Mouse (Mus musculus): ENCODE results near the gene Gm20388. TPM values are rescaled to one million over a fixed set of nuclear protein-coding genes. Genes with fewer than 3 reads are reported as not detected.
"Not testable (repeated sequence)": the region's sequence is repeated elsewhere in the genome, so short reads cannot be mapped to it uniquely, and the experiment has no call there.

Gm20388 gene
- polyA plus RNA-seq, 1 experiment from 2014 or later = 3.6 TPM

- H3K9me3 ChIP-seq = no peaks in the 10 kb centered on the region
- no peak overlapping the region for H3K27ac ChIP-seq (replicated peaks)
- no peaks in the 10 kb centered on the region for H3K27me3 ChIP-seq (replicated peaks; ENCODE audit: low read depth, poor library complexity, severe bottlenecking)
- no peaks in the 10 kb centered on the region for H3K4me1 ChIP-seq
- H3K36me3 ChIP-seq (replicated peaks) = peaks cover 41% of the 10 kb centered on the region
- no peak overlapping the region for H3K4me3 ChIP-seq
- WGBS = 88% methylated on average over 8 of the region's 8 CpGs
- DNase-seq (ENCODE audit: low spot score) = no peak
These were observed 4081.9 kb downstream of the Gm20388 start for GRCm38 (mm10) chr8:123992587-123992986.

- Histone ChIP-seq H3K4me3 (no peak overlapping the region), H3K27me3 (replicated peaks; ENCODE audit: low read depth, poor library complexity, severe bottlenecking) (no peaks in the 10 kb centered on the region), H3K9me3 (no peaks in the 10 kb centered on the region), H3K27ac (replicated peaks) (no peak overlapping the region), H3K36me3 (replicated peaks) (peaks cover 51% of the 10 kb centered on the region), H3K4me1 (no peaks in the 10 kb centered on the region)
- WGBS = 85% methylated on average over 5 of the region's 5 CpGs
- no peak for DNase-seq (ENCODE audit: low spot score)
These were observed 4083.0 kb downstream of the Gm20388 start for GRCm38 (mm10) chr8:123993597-123993996.

GRCm38 (mm10) chr8:123993997-123994396 lies 4083.4 kb downstream of the Gm20388 start:
- H3K9me3 ChIP-seq = no peaks in the 10 kb centered on the region
- peaks cover 55% of the 10 kb centered on the region for H3K36me3 ChIP-seq (replicated peaks)
- H3K27ac ChIP-seq (replicated peaks) = no peak overlapping the region
- no peaks in the 10 kb centered on the region for H3K4me1 ChIP-seq
- no peaks in the 10 kb centered on the region for H3K27me3 ChIP-seq (replicated peaks; ENCODE audit: low read depth, poor library complexity, severe bottlenecking)
- WGBS = 85% methylated on average over 3 of the region's 3 CpGs
- DNase-seq (ENCODE audit: low spot score) = no peak
- no peak overlapping the region for H3K4me3 ChIP-seq

- 90% methylated on average over 2 of the region's 2 CpGs for WGBS
- Histone ChIP-seq H3K27ac (replicated peaks) (no peak overlapping the region), H3K27me3 (replicated peaks; ENCODE audit: low read depth, poor library complexity, severe bottlenecking) (no peaks in the 10 kb centered on the region), H3K4me1 (no peaks in the 10 kb centered on the region), H3K9me3 (no peaks in the 10 kb centered on the region), H3K4me3 (no peak overlapping the region), H3K36me3 (replicated peaks) (peaks cover 96% of the 10 kb centered on the region)
- no peak for DNase-seq (ENCODE audit: low spot score)
These were observed 4088.9 kb downstream of the Gm20388 start for GRCm38 (mm10) chr8:123999568-123999967.

- no peak overlapping the region for H3K4me3 ChIP-seq
- H3K27ac ChIP-seq (replicated peaks) = no peak overlapping the region
- H3K4me1 ChIP-seq = no peaks in the 10 kb centered on the region
- peaks cover 99% of the 10 kb centered on the region for H3K36me3 ChIP-seq (replicated peaks)
- WGBS = 94% methylated on average over 10 of the region's 10 CpGs
- no peak for DNase-seq (ENCODE audit: low spot score)
- no peaks in the 10 kb centered on the region for H3K9me3 ChIP-seq
- H3K27me3 ChIP-seq (replicated peaks; ENCODE audit: low read depth, poor library complexity, severe bottlenecking) = no peaks in the 10 kb centered on the region
These were observed 4092.0 kb downstream of the Gm20388 start for GRCm38 (mm10) chr8:124002546-124003108.

- DNase-seq (ENCODE audit: low spot score) = no peak
- Histone ChIP-seq H3K27ac (replicated peaks) (no peak overlapping the region), H3K27me3 (replicated peaks; ENCODE audit: low read depth, poor library complexity, severe bottlenecking) (no peaks in the 10 kb centered on the region), H3K4me3 (no peak overlapping the region), H3K4me1 (no peaks in the 10 kb centered on the region), H3K36me3 (replicated peaks) (peaks cover 82% of the 10 kb centered on the region), H3K9me3 (no peaks in the 10 kb centered on the region)
- WGBS = 92% methylated on average over 6 of the region's 6 CpGs
These were observed 4097.2 kb downstream of the Gm20388 start for GRCm38 (mm10) chr8:124007829-124008228.

GRCm38 (mm10) chr8:124011580-124011979 lies 4100.9 kb downstream of the Gm20388 start:
- no peak for DNase-seq (ENCODE audit: low spot score)
- Histone ChIP-seq H3K27ac (replicated peaks) (no peak overlapping the region), H3K4me1 (no peaks in the 10 kb centered on the region), H3K4me3 (no peak overlapping the region), H3K27me3 (replicated peaks; ENCODE audit: low read depth, poor library complexity, severe bottlenecking) (no peaks in the 10 kb centered on the region), H3K36me3 (replicated peaks) (peaks cover 45% of the 10 kb centered on the region), H3K9me3 (no peaks in the 10 kb centered on the region)
- 91% methylated on average over 3 of the region's 3 CpGs for WGBS

GRCm38 (mm10) chr8:124011989-124012586 lies 4101.4 kb downstream of the Gm20388 start:
- Histone ChIP-seq H3K4me1 (no peaks in the 10 kb centered on the region), H3K9me3 (no peaks in the 10 kb centered on the region), H3K36me3 (replicated peaks) (peaks cover 40% of the 10 kb centered on the region), H3K27me3 (replicated peaks; ENCODE audit: low read depth, poor library complexity, severe bottlenecking) (no peaks in the 10 kb centered on the region), H3K27ac (replicated peaks) (no peak overlapping the region), H3K4me3 (no peak overlapping the region)
- 96% methylated on average over 3 of the region's 3 CpGs for WGBS
- no peak for DNase-seq (ENCODE audit: low spot score)

GRCm38 (mm10) chr8:124014299-124014698 lies 4103.7 kb downstream of the Gm20388 start:
- not testable (repeated sequence) for H3K27me3 ChIP-seq (replicated peaks; ENCODE audit: low read depth, poor library complexity, severe bottlenecking); H3K4me3 ChIP-seq; H3K9me3 ChIP-seq; H3K4me1 ChIP-seq; DNase-seq (ENCODE audit: low spot score); H3K27ac ChIP-seq (replicated peaks)
- peaks cover 17% of the 10 kb centered on the region for H3K36me3 ChIP-seq (replicated peaks)
- 93% methylated on average over 7 of the region's 7 CpGs for WGBS

GRCm38 (mm10) chr8:124014751-124015150 lies 4104.1 kb downstream of the Gm20388 start:
- 84% methylated on average over 3 of the region's 3 CpGs for WGBS
- H3K9me3 ChIP-seq = no peaks in the 10 kb centered on the region
- no peak for DNase-seq (ENCODE audit: low spot score)
- H3K4me1 ChIP-seq = peaks cover 12% of the 10 kb centered on the region
- H3K4me3 ChIP-seq = no peak overlapping the region
- H3K27ac ChIP-seq (replicated peaks) = no peak overlapping the region
- H3K27me3 ChIP-seq (replicated peaks; ENCODE audit: low read depth, poor library complexity, severe bottlenecking) = no peaks in the 10 kb centered on the region
- H3K36me3 ChIP-seq (replicated peaks) = peaks cover 13% of the 10 kb centered on the region

GRCm38 (mm10) chr8:124019782-124020181 lies 4109.1 kb downstream of the Gm20388 start:
- H3K27me3 ChIP-seq (replicated peaks; ENCODE audit: low read depth, poor library complexity, severe bottlenecking) = no peaks in the 10 kb centered on the region
- H3K4me3 ChIP-seq = peak overlapping the region; percentile 76
- peak; percentile 28 for DNase-seq (ENCODE audit: low spot score)
- 43% methylated on average over 13 of the region's 13 CpGs for WGBS
- peaks cover 18% of the 10 kb centered on the region for H3K36me3 ChIP-seq (replicated peaks)
- no peaks in the 10 kb centered on the region for H3K9me3 ChIP-seq
- no peak overlapping the region; the same call in 1 of the 2 replicates for H3K27ac ChIP-seq (replicated peaks)
- peaks cover 33% of the 10 kb centered on the region for H3K4me1 ChIP-seq

GRCm38 (mm10) chr8:124020439-124021236 lies 4110.0 kb downstream of the Gm20388 start:
- peak overlapping the region; percentile 99 for H3K27ac ChIP-seq (replicated peaks)
- no peaks in the 10 kb centered on the region for H3K9me3 ChIP-seq
- peak overlapping the region; percentile 76 for H3K4me3 ChIP-seq
- no peaks in the 10 kb centered on the region for H3K27me3 ChIP-seq (replicated peaks; ENCODE audit: low read depth, poor library complexity, severe bottlenecking)
- H3K36me3 ChIP-seq (replicated peaks) = peaks cover 26% of the 10 kb centered on the region
- peaks cover 33% of the 10 kb centered on the region for H3K4me1 ChIP-seq
- peak; percentile 87 for DNase-seq (ENCODE audit: low spot score)
- WGBS = under 1% methylated on average over 67 of the region's 87 CpGs

Data from embryonic facial prominence, embryonic 10.5 days (tissue).